Mouse (Mus musculus) heart, adult 18-20 months (tissue): ENCODE data around the gene Oprm1. TPM values are rescaled to one million over a fixed set of nuclear protein-coding genes. Genes with fewer than 3 reads are reported as not detected.

Experiments
- total RNA-seq, 2 experiments: library from RNA; stranded (reverse); gene quantifications; 2 replicates each; pipeline ENCODE4 v1.2.3; 2021

The Oprm1 gene
- total RNA-seq, 2 experiments from 2014 or later = not detected

Other genes with a start within 250 kb of the Oprm1 start
- gene Gm10945, start 3.3 kb downstream of the Oprm1 start, total RNA-seq = not detected